Mouse (Mus musculus) CH12.LX (cell line): ENCODE measurements around the gene Irx4. TPM values are rescaled to one million over a fixed set of nuclear protein-coding genes. Genes with fewer than 3 reads are reported as not detected.

Experiments
- DNase-seq: peaks from one replicate; pipeline ENCODE4 v3.0.0-alpha.2; 2013; ENCODE audit errors: extremely low read depth
- H3K27ac ChIP-seq: 2 replicates; pipeline ENCODE4 v1.5.1; 2012; ENCODE audit warnings: low read depth, mild to moderate bottlenecking, control low read depth, moderate library complexity; ENCODE audit not compliant: insufficient read depth
- H3K27me3 ChIP-seq: replicated peaks from 2 replicates; pipeline ENCODE3; 2012; ENCODE audit warnings: inconsistent platforms
- H3K36me3 ChIP-seq, 2 experiments: replicated peaks in 1 of 2; 2 replicates each; pipeline versions ENCODE3 to v1.6.1; 2012; ENCODE audit warnings: inconsistent platforms in 1 of 2, low read length in 1 of 2, mild to moderate bottlenecking in 1 of 2, mixed read lengths in 1 of 2, moderate library complexity in 1 of 2; ENCODE audit not compliant: control insufficient read depth in 1 of 2, insufficient read depth in 1 of 2
- H3K4me1 ChIP-seq, 2 experiments: 2 replicates each; pipeline ENCODE4 v1.6.1; 2012; ENCODE audit warnings: inconsistent platforms in 1 of 2, moderate library complexity in 1 of 2; ENCODE audit not compliant: insufficient read depth in 2 of 2, control insufficient read depth in 1 of 2
- H3K4me2 ChIP-seq: 2 replicates; pipeline ENCODE4 v1.6.1; 2012; ENCODE audit warnings: low read depth, mild to moderate bottlenecking, control low read depth; ENCODE audit not compliant: poor library complexity, insufficient read depth, severe bottlenecking
- H3K4me3 ChIP-seq, 3 experiments: fragments of 150-350 bp in 1 of 3; sonication (generic) in 1 of 3; replicated peaks in 1 of 3; 2 replicates each; pipeline versions ENCODE3 to v1.5.1; 2011 to 2012; ENCODE audit warnings: low read depth in 2 of 3, low read length in 2 of 3, mild to moderate bottlenecking in 2 of 3, moderate library complexity in 2 of 3, control low read depth in 1 of 3, improper control_type of control experiment in 1 of 3, inconsistent platforms in 1 of 3, mixed read lengths in 1 of 3; ENCODE audit not compliant: poor library complexity in 1 of 3
- H3K79me2 ChIP-seq: replicated peaks from 2 replicates; pipeline ENCODE4 v1.6.1; 2012; ENCODE audit warnings: mild to moderate bottlenecking, moderate library complexity; ENCODE audit not compliant: control insufficient read depth, poor library complexity, insufficient read depth, severe bottlenecking; ENCODE audit errors: extremely low read depth
- H3K9ac ChIP-seq: 2 replicates; pipeline ENCODE4 v1.6.1; 2012; ENCODE audit warnings: low read depth, mild to moderate bottlenecking, control low read depth, moderate library complexity; ENCODE audit not compliant: insufficient read depth
- H3K9me3 ChIP-seq: replicated peaks from 2 replicates; pipeline ENCODE3; 2012; ENCODE audit warnings: low read length, inconsistent platforms, mixed read lengths
- CTCF ChIP-seq, 2 experiments: IDR thresholded peaks in 1 of 2; conservative IDR thresholded peaks in 1 of 2; 2 replicates each; pipeline ENCODE4 v1.5.1; 2011 to 2012; ENCODE audit warnings: low read depth in 2 of 2, low read length in 2 of 2, improper control_type of control experiment in 1 of 2, inconsistent platforms in 1 of 2, mild to moderate bottlenecking in 1 of 2, moderate library complexity in 1 of 2
- IRF4 ChIP-seq: IDR thresholded peaks from 2 replicates; pipeline ENCODE4 v1.6.1; 2014; ENCODE audit warnings: low read depth, mild to moderate bottlenecking, inconsistent platforms, low read length, improper control_type of control experiment
- MAX ChIP-seq: IDR thresholded peaks from 2 replicates; pipeline ENCODE4 v1.6.1; 2011; ENCODE audit warnings: low read length, improper control_type of control experiment
- MAZ ChIP-seq: IDR thresholded peaks from 2 replicates; pipeline ENCODE4 v1.6.1; 2012; ENCODE audit warnings: low read depth, mild to moderate bottlenecking, inconsistent platforms, low read length, improper control_type of control experiment, moderate library complexity
- NELFE ChIP-seq: IDR thresholded peaks from 2 replicates; pipeline ENCODE4 v1.6.1; 2011; ENCODE audit warnings: low read depth, low read length, improper control_type of control experiment
- SMC3 ChIP-seq: IDR thresholded peaks from 2 replicates; pipeline ENCODE4 v1.6.1; 2011; ENCODE audit warnings: low read depth, low read length, improper control_type of control experiment
- TCF12 ChIP-seq: IDR thresholded peaks from 2 replicates; pipeline ENCODE4 v1.6.1; 2014; ENCODE audit warnings: low read depth, mild to moderate bottlenecking, inconsistent platforms, low read length, improper control_type of control experiment
- ZKSCAN1 ChIP-seq: IDR thresholded peaks from 2 replicates; pipeline ENCODE4 v1.6.1; 2012; ENCODE audit warnings: low read depth, inconsistent platforms, low read length, improper control_type of control experiment, borderline replicate concordance
- dilution Hi-C: fragments of 300-500 bp; cut with MboI; formaldehyde crosslinking; loops from 2 replicates; pipeline ENCODE4 v1.14.3; 2020; ENCODE audit warnings: low sequenced_read_pairs; ENCODE audit not compliant: extremely low pct_unique_long_range_greater_than_20kb, extremely low pct_ligation_motif_present
- in situ Hi-C: fragments of 300-500 bp; cut with MboI; formaldehyde crosslinking; loops from 3 replicates; pipeline ENCODE4 v1.14.3; 2019; ENCODE audit warnings: low sequenced_read_pairs, low pct_ligation_motif_present, low pct_unique_long_range_greater_than_20kb, mixed read lengths
- polyA plus RNA-seq: library from polyadenylated mRNA; unstranded; fragments of >175 nt; gene quantifications from 2 replicates; pipeline ENCODE4 v1.2.1, GENCODE M21; 2012; ENCODE audit warnings: low read depth; ENCODE audit not compliant: insufficient read length
- total RNA-seq, 2 experiments: library from RNA; depleted of rRNA; stranded (reverse); fragments of 300-350 nt in 1 of 2; fragments of >200 nt in 1 of 2; gene quantifications; 2 replicates each; pipeline ENCODE4 v1.2.3; 2012 to 2014

The Irx4 gene
- total and polyA plus RNA-seq, 3 experiments: not detected

GRCm38 (mm10) chr13:73265442-73265841 lies 5.2 kb downstream of the Irx4 start:
- dilution Hi-C loops (no loop called here), in situ Hi-C loops (no loop called here)
- peaks cover 44% of the 10 kb centered on the region for H3K27me3 ChIP-seq

GRCm38 (mm10) chr13:73267551-73267950 lies 7.3 kb downstream of the Irx4 start:
- H3K9me3 ChIP-seq: no peaks in the 10 kb centered on the region
- H3K9ac ChIP-seq: no peak overlapping the region
- no peaks in the 10 kb centered on the region for H3K79me2 ChIP-seq
- no peak overlapping the region for H3K4me2 ChIP-seq
- no peak overlapping the region for H3K4me3 ChIP-seq
- in situ Hi-C loops (no loop called here), dilution Hi-C loops (no loop called here)
- H3K27me3 ChIP-seq: peaks cover 63% of the 10 kb centered on the region
- H3K4me1 ChIP-seq: peaks cover 12 to 42% of the 10 kb centered on the region in 2 experiments
- no peak overlapping the region for H3K27ac ChIP-seq
- DNase-seq: no peak
- TF ChIP-seq CTCF (conservative IDR thresholded peaks at IDR 0.05 in 1 of 2, IDR thresholded peaks at IDR 0.05 in 1 of 2; ENCODE audit: low read depth in 2 of 2, low read length in 2 of 2) (no peak), MAX (no peak), TCF12 (no peak)
- H3K36me3 ChIP-seq: no peaks in the 10 kb centered on the region

More at GRCm38 (mm10) chr13:73265442-73265841, 5.2 kb downstream of the Irx4 start:
- H3K4me3 ChIP-seq: no peak overlapping the region
- H3K79me2 ChIP-seq: no peaks in the 10 kb centered on the region
- DNase-seq: no peak
- no peaks in the 10 kb centered on the region for H3K9me3 ChIP-seq
- no peak overlapping the region for H3K27ac ChIP-seq
- H3K4me2 ChIP-seq: no peak overlapping the region
- no peaks in the 10 kb centered on the region for H3K36me3 ChIP-seq
- TF ChIP-seq MAZ: no peak
- no peak overlapping the region for H3K9ac ChIP-seq
- peaks cover 10 to 26% of the 10 kb centered on the region in 2 experiments; a peak in 3 of 4 replicates for H3K4me1 ChIP-seq

- Histone ChIP-seq H3K4me2 (peak overlapping the region; percentile 68), H3K9me3 (no peaks in the 10 kb centered on the region), H3K27me3 (peaks cover 72% of the 10 kb centered on the region), H3K4me3 (no peak overlapping the region), H3K79me2 (no peaks in the 10 kb centered on the region)
- DNase-seq: peak; percentile 63
- in situ Hi-C loops (no loop called here), dilution Hi-C loops (no loop called here)
- no peak for TF ChIP-seq ZKSCAN1
- TF ChIP-seq NELFE: no peak
- TF ChIP-seq SMC3: no peak
- peak in 1 of 2 experiments; percentile 39; a peak in 2 of 4 replicates for TF ChIP-seq CTCF (conservative IDR thresholded peaks at IDR 0.05 in 1 of 2, IDR thresholded peaks at IDR 0.05 in 1 of 2; ENCODE audit: low read depth in 2 of 2, low read length in 2 of 2)
- no peak for TF ChIP-seq IRF4
- TF ChIP-seq MAZ: no peak
- TF ChIP-seq, all 38 proteins: peak for 1
- H3K36me3 ChIP-seq: no peaks in the 10 kb centered on the region
- H3K9ac ChIP-seq: no peak overlapping the region
- peaks cover 12 to 42% of the 10 kb centered on the region in 2 experiments for H3K4me1 ChIP-seq
- no peak overlapping the region for H3K27ac ChIP-seq
These were observed 8.4 kb downstream of the Irx4 start for GRCm38 (mm10) chr13:73268702-73269101.
